Mouse (Mus musculus) kidney, adult 2 months (tissue): ENCODE measurements at regions not wholly inside any gene's neighbourhood (a gene's known extent, or its start where the extent isn't known, plus 50 kb on each side); places are given as distances from the start of the nearest gene placed in this dataset.

Experiments used
- CTCF ChIP-seq: fragments of 200-500 bp; conservative IDR thresholded peaks from 2 replicates; pipeline ENCODE4 v1.5.1; 2011; ENCODE audit warnings: low read depth, mild to moderate bottlenecking, control low read depth, low read length, moderate library complexity, mixed read lengths; ENCODE audit not compliant: insufficient read depth, insufficient read length
- POLR2A ChIP-seq: fragments of 200-500 bp; IDR thresholded peaks from one replicate; pipeline ENCODE4 v1.6.1; 2011; ENCODE audit warnings: low read depth, low read length, control low read depth

DNA sequence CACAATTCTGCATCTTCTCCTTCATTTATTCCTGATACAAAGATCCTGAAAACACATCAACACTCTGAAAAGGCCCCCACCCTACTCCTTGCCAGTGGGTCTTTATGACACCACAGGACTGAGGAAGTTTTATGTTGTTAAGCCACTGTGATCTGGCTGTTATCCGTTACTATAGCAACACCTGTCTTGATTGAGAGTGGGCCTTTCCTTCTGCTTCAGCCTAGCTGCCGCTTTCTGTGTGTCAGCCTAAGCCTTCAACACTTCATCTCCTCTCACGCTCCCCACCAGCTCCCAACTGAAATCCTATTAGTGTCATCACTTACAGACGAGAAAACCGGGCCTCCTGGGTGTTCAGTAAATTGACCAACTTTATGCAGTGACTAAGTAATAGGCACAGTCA lies 203.6 kb upstream of the Srrm4 start:
- TF ChIP-seq CTCF: no peak
- TF ChIP-seq POLR2A: no peak
